Mouse (Mus musculus): Measurements from ENCODE around the gene Lasp1.
A peak's percentile ranks its signal among the peaks of the same experiment; 100 is the strongest.

The Lasp1 gene

GRCm38 (mm10) chr11:97811569-97812362, 13.0 kb downstream of the Lasp1 start:
- peak; percentile 51 for DNase-seq

DNA sequence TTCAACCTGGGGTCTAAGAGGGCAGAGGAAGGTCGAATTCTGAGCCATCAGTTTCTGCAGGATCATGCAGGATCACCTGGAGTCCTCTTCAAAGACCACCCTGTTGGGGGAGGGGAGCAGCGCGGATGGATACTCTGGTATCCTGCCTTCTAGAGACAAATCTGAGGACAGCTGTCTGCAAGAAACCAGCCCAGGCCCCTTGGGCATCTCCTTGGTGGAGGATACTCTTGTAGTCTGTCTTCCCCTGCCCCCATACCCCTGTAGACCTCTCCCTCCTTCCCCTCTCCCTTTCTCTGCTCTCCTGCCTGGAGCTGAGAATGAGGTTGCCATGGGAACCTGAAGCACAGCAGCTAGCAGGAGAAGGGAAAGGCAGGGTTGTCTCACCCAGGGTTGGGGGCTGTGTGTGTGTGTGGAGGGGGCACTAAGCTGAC, 13.7 kb downstream of the Lasp1 start:
- peak; percentile 90 for DNase-seq

GRCm38 (mm10) chr11:97813085-97813484, 14.3 kb downstream of the Lasp1 start:
- DNase-seq = no peak

DNA sequence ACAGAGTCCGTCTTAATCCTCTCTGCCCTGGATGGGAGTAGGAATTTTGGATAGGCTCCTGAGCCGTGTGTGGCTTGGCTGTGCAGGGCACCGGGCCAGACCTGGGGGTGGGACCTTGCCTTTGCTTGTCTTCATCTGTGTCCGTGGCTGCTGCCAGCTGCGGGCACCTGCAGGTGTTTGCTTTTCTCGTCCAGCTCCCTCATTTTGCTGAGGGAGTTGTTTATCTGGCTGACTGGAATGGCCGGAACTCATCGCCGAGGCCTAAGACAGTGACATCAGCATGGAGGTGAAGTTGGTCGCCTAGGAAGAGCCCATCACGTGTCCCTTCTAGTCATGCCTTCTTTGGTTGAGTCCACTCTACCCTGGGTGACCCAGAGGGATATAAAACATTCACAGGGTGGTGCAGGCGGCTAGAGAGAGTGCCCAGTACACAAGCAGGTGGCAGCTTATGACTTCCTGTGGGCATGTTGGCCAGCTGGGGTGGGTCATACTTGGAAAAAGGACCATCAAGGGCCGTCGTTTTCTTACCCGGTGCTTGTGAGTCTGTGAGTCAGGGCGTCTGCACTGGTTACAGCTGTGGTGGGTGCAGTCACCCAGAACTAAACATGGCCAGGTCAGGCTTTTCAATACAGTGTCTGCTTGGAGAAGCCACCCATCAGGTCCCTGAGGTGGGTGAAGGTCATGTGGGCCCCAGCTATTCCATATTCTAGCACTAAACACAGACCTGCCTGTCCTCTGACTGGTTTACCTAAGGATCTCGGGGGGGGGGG, 15.1 kb downstream of the Lasp1 start:
- DNase-seq = no peak

DNA sequence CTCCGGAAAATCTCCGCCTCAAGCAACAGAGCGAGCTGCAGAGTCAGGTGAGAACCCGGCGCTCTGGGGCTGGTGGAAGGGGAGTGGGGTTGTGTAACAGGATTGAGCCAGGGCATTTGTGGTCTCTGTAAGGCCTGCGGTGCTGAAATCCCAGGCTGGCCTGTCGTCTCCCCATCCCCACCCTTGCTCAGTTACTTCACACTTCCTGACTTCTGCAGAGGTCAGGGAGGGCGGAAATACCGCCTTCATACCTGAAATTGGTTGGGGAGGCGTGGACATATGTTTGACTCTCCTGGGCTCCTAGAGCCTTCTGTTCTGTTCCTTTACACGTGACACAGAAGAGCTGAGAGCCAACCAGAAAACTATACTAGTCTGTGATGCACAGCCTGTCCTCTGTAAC, 16.9 kb downstream of the Lasp1 start:
- no peak for DNase-seq

DNA sequence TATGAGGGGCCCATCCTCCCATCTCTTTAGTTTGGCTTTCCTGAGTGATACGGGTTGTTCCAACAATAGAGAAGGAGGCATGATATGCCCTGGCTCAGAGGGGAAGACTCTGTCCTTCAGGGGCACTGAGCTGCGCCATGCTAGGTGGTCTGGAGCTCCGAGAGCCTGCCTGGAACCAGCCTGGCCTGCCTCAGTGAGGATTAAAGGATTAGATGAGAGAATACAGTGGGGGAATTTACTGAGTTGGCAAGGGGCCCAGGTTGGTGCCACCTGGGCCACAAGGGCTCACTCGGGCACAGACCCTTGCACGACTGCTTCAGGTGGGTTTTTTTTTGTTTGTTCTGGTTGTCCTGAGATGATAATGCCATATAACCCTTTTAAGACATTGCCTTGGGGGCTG, 17.4 kb downstream of the Lasp1 start:
- peak; percentile 54 for DNase-seq

GRCm38 (mm10) chr11:97816916-97817315, 18.1 kb downstream of the Lasp1 start:
- DNase-seq = no peak

DNA sequence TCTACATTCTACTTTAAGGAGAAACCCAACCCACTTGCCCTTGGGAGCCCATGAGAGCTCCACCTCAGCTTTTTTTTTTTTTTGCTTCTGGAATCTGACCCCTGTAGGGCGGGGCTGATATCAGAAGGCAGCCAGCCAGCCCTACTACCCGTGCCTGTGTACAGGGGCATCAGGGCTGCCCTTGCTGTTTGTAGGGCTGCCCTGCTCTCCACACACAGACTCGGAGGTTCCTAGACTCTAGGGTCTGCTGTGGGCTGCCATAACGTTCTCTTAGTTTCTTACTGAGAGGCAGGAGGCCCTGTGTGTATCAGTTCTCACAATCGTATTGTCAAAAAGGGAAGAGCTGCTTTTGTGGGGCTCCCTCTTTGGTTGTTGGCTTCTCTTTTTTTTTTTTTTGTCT, 18.6 kb downstream of the Lasp1 start:
- DNase-seq = no peak

- peak; percentile 60 for DNase-seq
Observed at GRCm38 (mm10) chr11:97818003-97818402, 19.2 kb downstream of the Lasp1 start.

DNA sequence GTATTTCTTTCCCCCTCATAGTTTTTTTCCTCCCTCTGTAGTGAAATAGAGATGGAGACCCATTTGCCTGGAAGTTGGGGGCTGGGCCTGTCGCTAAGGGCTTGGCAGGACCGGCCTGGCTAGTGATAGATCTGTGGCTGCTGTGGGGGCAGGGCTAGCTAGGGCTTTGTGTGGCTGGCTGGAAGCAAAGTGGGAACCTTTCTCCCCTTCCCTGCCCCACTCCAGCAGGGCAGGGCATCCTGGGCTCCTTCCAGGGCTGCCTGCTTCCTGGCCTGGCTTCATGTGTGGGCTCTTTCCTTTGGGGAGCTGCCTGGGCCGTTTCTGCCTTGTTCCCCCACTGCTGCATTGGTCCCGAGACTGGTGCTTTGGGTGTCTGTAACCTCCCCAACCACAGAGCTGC, 19.8 kb downstream of the Lasp1 start:
- no peak for DNase-seq

GRCm38 (mm10) chr11:97819102-97819501, 20.3 kb downstream of the Lasp1 start:
- DNase-seq = no peak

DNA sequence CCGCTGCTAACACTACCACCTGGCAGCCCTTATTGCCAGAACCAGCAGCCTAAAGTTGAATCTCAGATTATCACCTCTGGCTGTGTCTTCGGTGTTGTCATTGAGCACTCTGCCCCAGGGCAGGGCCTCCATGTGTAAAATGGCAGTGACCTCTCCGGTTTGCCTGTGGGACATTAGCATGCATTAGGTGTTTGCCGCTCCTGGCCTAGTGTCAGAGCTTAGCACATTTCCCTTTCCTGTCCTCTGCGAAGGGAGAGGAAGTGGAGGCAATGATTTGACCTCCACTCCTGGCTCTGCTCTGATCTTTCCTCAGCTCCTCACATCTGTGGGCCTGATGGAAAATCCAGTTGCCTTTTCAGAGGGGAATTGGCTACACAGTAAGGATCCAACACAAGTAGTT, 21.1 kb downstream of the Lasp1 start:
- no peak for DNase-seq

DNA sequence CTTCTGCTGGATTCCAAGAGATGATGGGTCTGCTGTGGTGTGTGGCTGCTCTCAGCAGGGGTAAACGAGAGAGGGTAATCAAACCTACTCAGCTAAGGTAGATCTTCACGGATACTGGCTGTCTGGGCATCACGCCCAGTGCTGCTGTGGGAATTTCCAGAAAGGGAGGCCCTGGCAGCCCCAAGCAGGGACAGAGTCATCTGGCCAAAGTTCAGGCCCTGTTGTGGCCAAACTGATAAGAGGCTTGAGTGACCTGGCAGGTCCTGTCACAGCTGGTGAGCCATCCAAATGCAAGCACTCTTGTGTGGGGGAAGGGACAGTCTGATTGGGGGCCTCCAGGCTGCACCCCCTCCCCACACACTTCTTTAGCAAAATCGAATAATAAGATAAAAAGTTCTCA, 22.0 kb downstream of the Lasp1 start:
- no peak for DNase-seq

GRCm38 (mm10) chr11:97821401-97822064, 22.7 kb downstream of the Lasp1 start:
- no peak for DNase-seq

- peak; percentile 64 for DNase-seq
Observed at GRCm38 (mm10) chr11:97822840-97823603, 24.2 kb downstream of the Lasp1 start.

DNA sequence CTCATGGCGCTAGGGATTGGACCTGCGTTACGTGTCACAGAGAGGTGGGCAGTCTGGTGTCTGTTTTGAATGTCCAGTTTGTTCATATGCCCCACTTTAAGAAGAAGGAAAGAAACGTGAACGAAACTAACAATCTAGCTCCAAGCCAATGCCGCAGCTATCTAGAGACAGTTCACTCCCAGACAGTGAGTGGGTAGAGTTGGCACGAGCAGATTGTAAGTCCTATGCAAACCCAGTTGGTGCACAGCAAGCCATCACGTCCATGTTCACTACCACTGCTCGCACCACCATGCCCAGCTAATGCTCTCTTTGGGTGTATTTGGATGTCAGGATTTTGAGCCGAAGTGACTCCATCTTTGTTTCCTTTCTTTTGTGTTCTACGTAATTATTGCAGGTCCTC, 25.4 kb downstream of the Lasp1 start:
- no peak for DNase-seq

GRCm38 (mm10) chr11:97824895-97825294, 26.1 kb downstream of the Lasp1 start:
- no peak for DNase-seq

- DNase-seq = no peak
Observed at GRCm38 (mm10) chr11:97825295-97825694, 26.5 kb downstream of the Lasp1 start.

- DNase-seq = no peak
Observed at GRCm38 (mm10) chr11:97825971-97826370, 27.2 kb downstream of the Lasp1 start.

DNA sequence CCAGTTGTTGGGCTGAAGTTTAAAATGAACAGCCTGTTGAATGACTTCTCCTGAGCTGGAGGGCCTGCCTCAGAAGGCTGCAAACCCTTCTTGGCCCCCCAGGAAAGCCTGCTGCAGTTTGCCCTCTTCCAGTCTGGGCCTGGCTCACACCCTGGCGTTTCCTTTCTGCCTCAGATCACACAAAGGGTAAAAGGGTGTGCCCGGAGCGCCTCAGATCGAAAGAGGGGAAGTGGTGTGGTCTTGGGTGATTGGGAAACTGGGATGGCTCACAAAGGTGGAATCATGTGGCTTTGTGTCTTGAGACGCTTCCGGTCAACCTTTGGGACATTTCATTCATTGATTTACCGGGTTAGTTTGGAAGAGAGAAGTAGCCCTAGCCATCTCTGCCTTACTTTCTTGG, 27.6 kb downstream of the Lasp1 start:
- DNase-seq = no peak

- no peak for DNase-seq
Observed at GRCm38 (mm10) chr11:97827654-97828053, 28.9 kb downstream of the Lasp1 start.

DNA sequence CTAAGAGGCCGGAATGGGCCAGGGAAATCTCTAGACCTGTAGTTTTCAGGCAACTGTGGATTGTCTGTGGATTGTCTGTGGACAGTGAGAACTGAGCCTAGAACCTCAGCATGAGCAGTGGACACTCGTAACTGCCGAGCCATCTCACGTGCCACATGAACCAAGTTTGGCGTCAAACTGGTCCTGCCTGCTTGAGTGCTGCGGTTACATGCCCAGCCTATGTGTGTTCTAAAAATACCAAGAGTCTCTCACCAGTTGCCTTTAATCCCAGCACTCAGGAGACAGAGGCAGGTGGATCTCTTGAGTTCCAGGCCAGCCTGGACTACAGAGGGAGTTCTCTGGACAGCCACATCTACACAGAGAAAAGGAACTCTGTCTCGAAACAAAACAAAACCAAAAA, 30.6 kb downstream of the Lasp1 start:
- DNase-seq = no peak

GRCm38 (mm10) chr11:97829913-97830476, 31.2 kb downstream of the Lasp1 start:
- DNase-seq = no peak
